Mouse (Mus musculus): ENCODE data around the gene Frmd8. TPM values are rescaled to one million over a fixed set of nuclear protein-coding genes. Genes with fewer than 3 reads are reported as not detected.

Frmd8 gene
- 17.6 and 18.0 TPM in 2 replicates for polyA plus RNA-seq (2015; fragmentation: Nextera tagmentation; extraction: Ambion mirVana)

- Histone ChIP-seq H3K36me3 (no peaks in the 10 kb centered on the region), H3K27me3 (no peaks in the 10 kb centered on the region), H3K9me3 (no peaks in the 10 kb centered on the region), H3K9ac (peak within 1 kb of the TSS; percentile 90), H3K4me3 (peak within 1 kb of the TSS; percentile 94), H3K27ac (replicated peaks) (peak within 1 kb of the TSS; percentile 74), H3K4me1 (replicated peaks) (peaks cover 41% of the 10 kb centered on the region), H3K4me2 (peak within 1 kb of the TSS; percentile 93)
- ATAC-seq (ENCODE audit: low FRiP score, low read depth), result peak; percentile 92
- WGBS, result under 1% methylated on average over 37 of the region's 37 CpGs
Observed at GRCm38 (mm10) chr19:5874969-5875480, at the start of gene Frmd8. TSS of gene Frmd8 (minus strand) at chr19:5875274.

GRCm38 (mm10) chr19:5924713-5925093 lies 49.6 kb upstream of the Frmd8 start, which contains the start of gene Cdc42ep2:
TSS of gene Cdc42ep2 (minus strand) at chr19:5924816.
- Histone ChIP-seq H3K36me3 (no peaks in the 10 kb centered on the region), H3K27me3 (no peaks in the 10 kb centered on the region), H3K4me3 (peak within 1 kb of the TSS; percentile 63), H3K4me2 (peak within 1 kb of the TSS; percentile 81), H3K9ac (peak within 1 kb of the TSS; percentile 80), H3K4me1 (replicated peaks) (peaks cover 43% of the 10 kb centered on the region), H3K9me3 (no peaks in the 10 kb centered on the region), H3K27ac (replicated peaks) (peak within 1 kb of the TSS; percentile 89)
- peak; percentile 95 for ATAC-seq (ENCODE audit: low FRiP score, low read depth)
- 0% methylated on average over 18 of the region's 18 CpGs for WGBS

DNA sequence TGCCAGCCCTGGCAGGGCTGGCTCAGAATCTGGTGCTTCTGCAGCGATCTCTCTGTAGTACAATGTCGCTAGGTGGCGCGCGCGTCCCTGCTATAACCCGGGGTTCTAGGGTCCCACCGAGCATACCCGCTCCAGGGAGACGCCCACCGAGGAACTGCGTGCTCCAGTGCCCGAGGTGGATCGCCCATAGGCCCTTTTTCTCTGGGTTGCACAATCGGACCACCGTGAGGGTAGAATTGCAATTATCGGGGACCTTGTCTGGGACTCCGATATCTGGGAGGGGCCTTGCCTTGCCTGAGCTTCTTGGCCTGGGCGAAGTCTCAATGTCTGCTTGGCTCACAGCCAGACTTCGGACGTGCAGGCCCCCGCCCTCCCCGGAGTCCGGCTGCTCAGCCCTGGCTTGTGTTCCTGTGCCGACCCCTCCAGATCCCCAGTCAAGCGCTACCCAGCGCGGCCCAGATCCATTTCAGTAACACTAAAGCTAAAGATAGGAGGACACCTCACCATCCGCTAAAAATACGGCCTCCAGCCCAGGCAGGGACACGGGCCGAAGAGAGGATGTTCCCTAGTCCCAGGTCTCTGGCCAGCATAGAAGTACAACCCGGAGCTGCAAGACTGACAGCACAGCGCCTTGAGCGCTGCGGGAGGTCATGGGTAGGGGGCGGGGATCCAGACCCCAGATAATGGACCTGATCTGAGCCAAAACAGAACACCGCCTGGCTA lies 49.1 kb upstream of the Frmd8 start:
- Histone ChIP-seq H3K27ac (replicated peaks) (peak overlapping the region; percentile 89), H3K4me3 (peak overlapping the region; percentile 63), H3K9me3 (no peaks in the 10 kb centered on the region), H3K4me2 (peak overlapping the region; percentile 81), H3K27me3 (no peaks in the 10 kb centered on the region), H3K36me3 (no peaks in the 10 kb centered on the region), H3K4me1 (replicated peaks) (peaks cover 41% of the 10 kb centered on the region), H3K9ac (peak overlapping the region; percentile 80)
- ATAC-seq (ENCODE audit: low FRiP score, low read depth), result peak; percentile 81
- under 1% methylated on average over 38 of the region's 38 CpGs for WGBS

- WGBS, result 90% methylated on average over 3 of the region's 3 CpGs
- H3K4me1 ChIP-seq (replicated peaks), result peaks cover 41% of the 10 kb centered on the region
- no peak overlapping the region for H3K27ac ChIP-seq (replicated peaks)
- H3K9me3 ChIP-seq, result no peaks in the 10 kb centered on the region
- H3K36me3 ChIP-seq, result peaks cover 5% of the 10 kb centered on the region; the same call in 1 of the 2 replicates
- ATAC-seq (ENCODE audit: low FRiP score, low read depth), result no peak
- peak overlapping the region; percentile 81 for H3K4me2 ChIP-seq
- no peak overlapping the region for H3K4me3 ChIP-seq
- H3K27me3 ChIP-seq, result no peaks in the 10 kb centered on the region
- no peak overlapping the region for H3K9ac ChIP-seq
Observed at GRCm38 (mm10) chr19:5922963-5923362, 47.9 kb upstream of the Frmd8 start.

DNA sequence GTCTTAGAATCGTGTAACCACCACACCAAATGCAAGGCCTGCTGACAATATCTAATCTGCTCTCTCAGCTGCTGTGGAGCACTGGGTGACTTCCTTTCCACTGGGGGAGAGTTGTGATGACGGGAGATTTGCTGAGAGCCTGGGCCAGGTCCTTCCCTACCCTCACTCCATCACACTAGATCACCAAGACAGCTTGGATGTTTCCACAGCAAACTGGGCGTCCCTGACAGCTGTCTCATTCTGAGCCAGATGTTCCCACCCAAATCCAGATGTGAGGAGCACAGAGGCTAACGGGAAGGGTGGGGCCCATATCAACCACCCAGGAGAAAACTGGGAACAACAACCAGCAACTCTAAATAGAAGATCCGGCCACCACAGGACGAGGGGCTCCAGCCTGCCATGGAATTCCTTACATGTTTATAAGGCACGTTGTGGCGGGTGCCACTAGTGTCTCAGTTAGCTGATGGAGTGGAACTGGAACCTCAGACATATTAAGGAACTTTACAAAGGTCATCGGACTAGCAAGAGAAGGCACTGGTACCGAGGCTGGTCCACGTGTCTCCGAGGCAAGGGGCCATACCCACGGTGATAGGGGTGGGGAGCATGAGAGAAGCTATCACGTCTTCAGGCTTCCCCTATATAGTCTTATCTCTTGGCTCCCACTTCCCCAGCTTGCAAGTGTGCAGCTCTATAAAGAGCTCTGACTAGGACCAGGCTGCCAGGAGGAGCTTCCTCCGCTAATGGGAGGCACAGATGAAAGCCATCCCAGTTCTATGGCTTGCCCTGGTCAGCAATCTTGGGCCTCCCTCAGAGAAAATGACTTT lies 47.3 kb upstream of the Frmd8 start:
- Histone ChIP-seq H3K4me3 (no peak overlapping the region; the same call in 1 of the 2 replicates), H3K9me3 (no peaks in the 10 kb centered on the region), H3K4me2 (peak overlapping the region; percentile 81), H3K36me3 (peaks cover 11% of the 10 kb centered on the region; the same call in 1 of the 2 replicates), H3K27ac (replicated peaks) (no peak overlapping the region), H3K4me1 (replicated peaks) (peaks cover 40% of the 10 kb centered on the region), H3K9ac (no peak overlapping the region), H3K27me3 (no peaks in the 10 kb centered on the region)
- 80% methylated on average over 15 of the region's 15 CpGs for WGBS
- no peak for ATAC-seq (ENCODE audit: low FRiP score, low read depth)

DNA sequence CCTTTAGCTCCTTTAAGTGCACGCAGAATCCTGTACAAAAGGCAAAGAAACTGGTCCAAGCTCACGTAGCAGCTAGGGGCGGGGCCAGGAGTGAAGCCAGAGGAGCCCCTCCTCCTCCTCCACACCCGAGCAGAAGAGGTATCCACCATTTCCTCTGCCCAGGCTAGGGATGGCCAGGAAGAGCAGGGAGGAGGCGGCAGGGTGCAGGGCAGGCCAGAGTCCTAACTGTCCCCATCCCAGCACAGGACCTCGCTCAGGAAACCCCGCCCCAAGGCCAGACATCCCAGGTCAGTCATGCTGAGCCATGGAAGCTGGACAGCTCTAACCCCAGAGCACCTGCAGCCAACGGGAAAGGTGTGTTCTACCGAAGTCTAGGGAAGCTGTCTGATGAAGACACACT lies 46.6 kb upstream of the Frmd8 start:
- ATAC-seq (ENCODE audit: low FRiP score, low read depth), result no peak
- Histone ChIP-seq H3K27me3 (no peaks in the 10 kb centered on the region), H3K9me3 (no peaks in the 10 kb centered on the region), H3K4me3 (no peak overlapping the region; the same call in 1 of the 2 replicates), H3K4me2 (peak overlapping the region; percentile 81), H3K27ac (replicated peaks) (no peak overlapping the region), H3K9ac (peak overlapping the region; percentile 35; the same call in 1 of the 2 replicates), H3K4me1 (replicated peaks) (peaks cover 35% of the 10 kb centered on the region), H3K36me3 (peaks cover 16% of the 10 kb centered on the region; the same call in 1 of the 2 replicates)
- 22% methylated on average over 9 of the region's 9 CpGs for WGBS

GRCm38 (mm10) chr19:5913007-5913719 lies 38.1 kb upstream of the Frmd8 start, which contains the start of gene Dpf2:
TSS of gene Dpf2 (minus strand) at chr19:5913010.
- Histone ChIP-seq H3K4me1 (replicated peaks) (peaks cover 33% of the 10 kb centered on the region), H3K4me3 (peak within 1 kb of the TSS; percentile 94), H3K27me3 (no peaks in the 10 kb centered on the region), H3K9me3 (no peaks in the 10 kb centered on the region), H3K4me2 (peak within 1 kb of the TSS; percentile 91), H3K9ac (peak within 1 kb of the TSS; percentile 93), H3K36me3 (peaks cover 19% of the 10 kb centered on the region), H3K27ac (replicated peaks) (peak within 1 kb of the TSS; percentile 83)
- WGBS, result 21% methylated on average over 13 of the region's 13 CpGs
- ATAC-seq (ENCODE audit: low FRiP score, low read depth), result peak; percentile 63; the same call in 1 of the 2 replicates

- peak overlapping the region; percentile 91 for H3K4me2 ChIP-seq
- H3K27ac ChIP-seq (replicated peaks), result peak overlapping the region; percentile 83
- H3K4me1 ChIP-seq (replicated peaks), result peaks cover 33% of the 10 kb centered on the region
- ATAC-seq (ENCODE audit: low FRiP score, low read depth), result peak; percentile 95
- H3K36me3 ChIP-seq, result peaks cover 12% of the 10 kb centered on the region
- H3K4me3 ChIP-seq, result peak overlapping the region; percentile 94
- under 1% methylated on average over 57 of the region's 59 CpGs for WGBS
- H3K9me3 ChIP-seq, result no peaks in the 10 kb centered on the region
- H3K9ac ChIP-seq, result peak overlapping the region; percentile 93
- H3K27me3 ChIP-seq, result no peaks in the 10 kb centered on the region
Observed at GRCm38 (mm10) chr19:5912103-5913006, 37.3 kb upstream of the Frmd8 start.

DNA sequence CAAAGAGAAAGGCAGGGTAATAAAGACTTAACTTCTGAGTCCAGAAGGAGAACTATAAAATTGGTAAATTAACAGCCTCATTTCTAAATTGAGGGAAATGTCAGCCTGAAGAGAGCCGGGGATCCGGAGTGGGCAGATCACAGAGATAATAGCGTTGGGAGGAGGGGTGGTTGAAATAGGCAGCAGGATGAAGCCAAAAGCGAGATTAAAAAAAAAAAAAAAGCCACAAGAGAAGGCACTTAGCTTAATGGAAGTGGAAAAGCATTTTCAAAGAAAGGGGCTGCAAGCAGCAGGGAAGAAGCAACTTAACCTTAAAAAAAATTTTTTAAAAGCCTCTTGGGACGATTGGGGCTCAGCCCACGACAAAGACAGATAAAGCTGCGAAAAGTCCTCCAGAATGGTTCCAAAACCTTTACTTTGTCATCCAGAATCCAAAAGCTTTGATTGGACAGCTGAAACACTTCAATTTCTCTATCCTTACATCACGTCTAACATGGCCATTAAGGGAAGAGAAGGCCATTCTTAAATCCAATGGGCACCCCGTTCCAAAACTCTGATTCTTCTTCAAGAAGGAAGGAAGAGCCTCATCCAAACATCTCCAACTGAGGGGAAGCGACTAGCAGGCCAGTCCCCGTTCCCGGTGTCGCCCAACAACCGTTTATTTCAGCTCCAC lies 36.5 kb upstream of the Frmd8 start:
- WGBS, result 8% methylated on average over 14 of the region's 14 CpGs
- H3K4me3 ChIP-seq, result peak overlapping the region; percentile 94
- H3K27ac ChIP-seq (replicated peaks), result peak overlapping the region; percentile 83
- ATAC-seq (ENCODE audit: low FRiP score, low read depth), result no peak
- H3K9ac ChIP-seq, result peak overlapping the region; percentile 93
- H3K27me3 ChIP-seq, result no peaks in the 10 kb centered on the region
- H3K9me3 ChIP-seq, result no peaks in the 10 kb centered on the region
- peaks cover 33% of the 10 kb centered on the region for H3K4me1 ChIP-seq (replicated peaks)
- peak overlapping the region; percentile 91 for H3K4me2 ChIP-seq
- peaks cover 15% of the 10 kb centered on the region; the same call in 1 of the 2 replicates for H3K36me3 ChIP-seq

DNA sequence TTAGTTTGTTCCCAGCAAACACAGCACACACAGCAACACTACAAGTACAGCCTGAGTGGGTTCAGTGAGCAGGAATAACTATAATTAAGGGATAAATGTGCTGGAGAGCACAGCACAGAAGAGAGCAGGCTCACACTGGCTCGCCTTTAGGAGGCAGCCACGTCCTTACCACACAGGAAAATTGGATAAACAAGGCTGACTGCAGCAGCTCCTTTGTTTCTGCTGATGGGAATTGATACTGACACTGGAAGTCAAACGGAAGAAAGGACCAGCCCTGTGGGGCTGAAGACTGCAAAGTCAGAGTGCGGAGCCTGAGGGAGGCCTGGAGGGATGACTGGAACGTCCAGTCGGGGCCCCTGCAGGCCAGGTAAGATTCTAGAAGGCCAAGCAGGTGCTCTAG lies 35.1 kb upstream of the Frmd8 start:
- Histone ChIP-seq H3K4me1 (replicated peaks) (peaks cover 33% of the 10 kb centered on the region), H3K4me2 (peak overlapping the region; percentile 91), H3K9me3 (no peaks in the 10 kb centered on the region), H3K27me3 (no peaks in the 10 kb centered on the region), H3K9ac (peak overlapping the region; percentile 25; the same call in 1 of the 2 replicates), H3K27ac (replicated peaks) (peak overlapping the region; percentile 72), H3K4me3 (peak overlapping the region; percentile 29), H3K36me3 (peaks cover 22% of the 10 kb centered on the region)
- 44% methylated on average over 6 of the region's 6 CpGs for WGBS
- ATAC-seq (ENCODE audit: low FRiP score, low read depth), result no peak
